Mouse (Mus musculus) bone marrow macrophage, adult 2 months (primary cell): ENCODE data around the gene Barhl2. TPM values are rescaled to one million over a fixed set of nuclear protein-coding genes. Genes with fewer than 3 reads are reported as not detected.

Source experiments
- H3K27ac ChIP-seq: 2 replicates; pipeline ENCODE4 v1.5.1; 2012; ENCODE audit warnings: low read depth, low read length; ENCODE audit not compliant: insufficient read depth
- H3K4me1 ChIP-seq: 2 replicates; pipeline ENCODE4 v1.6.1; 2012; ENCODE audit warnings: low read length; ENCODE audit not compliant: control insufficient read depth, insufficient read depth
- H3K4me3 ChIP-seq: 2 replicates; pipeline ENCODE4 v1.5.1; 2012; ENCODE audit warnings: mild to moderate bottlenecking, low read length, moderate library complexity; ENCODE audit not compliant: insufficient read depth
- CTCF ChIP-seq: IDR thresholded peaks from 2 replicates; pipeline ENCODE4 v1.5.1; 2012; ENCODE audit warnings: low read depth, mild to moderate bottlenecking, low read length, moderate library complexity
- POLR2A ChIP-seq: IDR thresholded peaks from 2 replicates; pipeline ENCODE4 v1.6.1; 2012; ENCODE audit warnings: mild to moderate bottlenecking, low read depth, low read length, borderline replicate concordance
- polyA plus RNA-seq: library from polyadenylated mRNA; stranded (reverse); fragments of >200 nt; gene quantifications from 2 replicates; pipeline ENCODE4 v1.2.4, GENCODE M21; 2012; ENCODE audit not compliant: missing spikeins, insufficient read depth, insufficient read length

The Barhl2 gene
- polyA plus RNA-seq, 1 experiment, result not detected

DNA sequence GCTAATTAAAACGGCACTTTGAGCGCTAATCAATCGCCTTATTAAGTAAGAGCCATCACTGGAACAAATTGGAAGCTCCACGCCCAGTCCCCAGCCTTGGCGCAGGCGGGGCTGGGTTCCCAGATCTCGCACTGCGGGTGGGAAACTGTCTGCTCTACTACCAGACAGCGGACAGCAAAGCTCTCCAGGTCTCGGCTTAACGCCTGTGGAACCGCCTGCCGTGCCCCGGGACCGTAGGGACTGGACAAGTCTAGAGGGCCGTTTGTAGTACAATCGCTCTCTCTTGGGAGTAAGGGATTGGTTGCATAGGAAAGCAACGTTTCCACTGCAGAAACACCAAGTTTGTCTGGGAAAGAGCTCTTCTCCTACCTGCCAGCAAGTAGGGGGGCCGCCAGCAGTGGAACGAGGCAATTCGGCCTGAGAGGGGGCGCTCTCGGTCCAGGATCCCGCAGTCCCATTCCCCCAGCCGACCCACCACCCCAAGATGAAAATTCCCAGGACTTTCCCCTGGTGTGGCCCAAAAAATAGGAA, 5.8 kb upstream of the Barhl2 start:
- H3K27ac ChIP-seq, result no peak overlapping the region
- no peaks in the 10 kb centered on the region for H3K4me1 ChIP-seq
- H3K4me3 ChIP-seq, result no peak overlapping the region
- TF ChIP-seq CTCF (0 out of 2 replicates have a peak, but pooled peaks have one; percentile 26), POLR2A (no peak)

DNA sequence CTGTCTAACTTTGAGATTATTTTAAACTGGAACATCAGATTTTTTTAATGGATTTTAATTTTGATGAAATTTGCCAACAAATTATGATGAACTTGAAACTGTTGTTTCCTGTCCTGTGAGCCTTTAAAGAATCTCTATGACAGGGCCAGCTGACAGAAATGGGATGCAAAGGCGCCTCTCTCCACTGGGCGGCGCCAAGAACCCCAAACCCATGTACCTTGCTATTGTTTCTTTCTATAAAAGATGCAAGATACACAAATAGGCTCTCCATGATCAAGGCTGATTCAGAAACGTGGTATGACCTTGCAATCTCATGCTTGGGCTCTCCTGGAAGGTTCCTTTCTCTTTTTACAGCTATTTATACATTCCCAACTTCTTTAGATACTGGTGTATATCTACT, 3.9 kb upstream of the Barhl2 start:
- Histone ChIP-seq H3K27ac (no peak overlapping the region), H3K4me1 (no peaks in the 10 kb centered on the region), H3K4me3 (no peak overlapping the region)
- TF ChIP-seq POLR2A (no peak), CTCF (peak; percentile 59; the same call in 1 of the 2 replicates)

DNA sequence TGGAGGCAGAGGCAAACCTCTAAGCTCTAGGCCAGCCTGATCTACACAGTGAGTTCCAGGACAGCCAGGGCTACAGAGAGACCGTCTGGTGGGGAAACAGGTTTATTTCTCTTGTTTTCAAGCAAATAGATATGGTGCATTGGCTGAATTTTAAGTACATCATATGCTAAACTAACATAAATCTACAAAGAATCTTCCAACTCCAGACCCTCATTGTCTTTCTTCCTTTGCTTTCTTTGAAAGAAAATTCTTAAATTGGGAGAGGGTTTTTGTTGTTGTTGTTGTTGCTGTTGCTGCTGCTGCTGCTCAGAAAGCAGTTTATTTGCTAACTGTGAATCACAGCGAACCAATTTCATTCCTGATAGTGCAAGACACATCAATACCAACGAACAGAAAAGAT, 3.5 kb upstream of the Barhl2 start:
- Histone ChIP-seq H3K4me1 (no peaks in the 10 kb centered on the region), H3K27ac (no peak overlapping the region)

DNA sequence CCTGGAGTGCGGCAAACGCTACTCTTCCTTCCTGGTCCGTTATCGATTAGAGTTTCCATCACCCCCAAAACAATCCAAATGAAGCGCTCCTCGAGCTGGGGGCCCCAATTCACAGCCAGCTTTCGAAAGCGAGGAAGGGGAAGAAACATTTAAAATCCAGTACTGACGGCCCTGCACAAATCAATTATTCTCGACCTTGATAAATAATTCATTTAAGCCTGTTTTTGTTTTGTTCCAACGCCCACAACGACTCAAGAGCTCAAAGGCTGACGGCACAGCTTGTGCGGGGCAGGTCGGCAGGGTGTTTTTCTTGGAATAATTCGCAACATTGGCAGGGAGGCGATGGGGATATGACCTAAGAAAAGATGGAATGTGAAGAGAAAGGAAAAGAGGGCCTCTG, 2.6 kb upstream of the Barhl2 start:
- no peak for TF ChIP-seq POLR2A
- TF ChIP-seq CTCF, result no peak
- no peaks in the 10 kb centered on the region for H3K4me1 ChIP-seq
- no peak overlapping the region for H3K27ac ChIP-seq
- no peak overlapping the region for H3K4me3 ChIP-seq

More for the DNA sequence above, 3.5 kb upstream of the Barhl2 start:
- H3K4me3 ChIP-seq, result no peak overlapping the region
- TF ChIP-seq CTCF, result no peak
- TF ChIP-seq POLR2A, result no peak

DNA sequence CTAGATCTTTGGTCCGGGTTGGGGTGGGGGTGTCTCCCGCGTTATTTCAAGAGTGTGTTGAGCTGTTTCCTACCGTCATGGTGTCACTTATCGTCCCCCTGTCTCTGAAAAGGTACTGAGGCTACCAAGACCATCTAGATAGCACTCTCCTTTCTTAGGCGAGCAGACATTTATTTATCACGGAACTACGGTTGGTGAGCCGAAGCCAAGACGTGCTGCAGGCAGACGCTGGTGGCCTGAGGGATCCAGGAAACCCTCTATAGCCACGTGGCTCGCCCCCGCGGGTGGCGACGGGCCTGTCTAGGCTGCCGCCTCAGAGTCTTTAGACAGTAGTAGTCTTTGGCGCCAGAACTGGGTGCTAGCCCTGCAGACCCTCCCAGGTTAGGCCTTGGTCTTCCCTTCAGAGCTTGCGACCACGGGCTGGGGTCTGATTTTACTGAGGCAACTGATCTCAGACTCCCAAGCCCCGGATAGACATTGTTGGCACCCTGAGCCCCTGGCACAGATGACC, 2.1 kb upstream of the Barhl2 start:
- H3K4me1 ChIP-seq, result no peaks in the 10 kb centered on the region
- H3K27ac ChIP-seq, result no peak overlapping the region
- no peak overlapping the region for H3K4me3 ChIP-seq
- no peak for TF ChIP-seq CTCF
- TF ChIP-seq POLR2A, result no peak

DNA sequence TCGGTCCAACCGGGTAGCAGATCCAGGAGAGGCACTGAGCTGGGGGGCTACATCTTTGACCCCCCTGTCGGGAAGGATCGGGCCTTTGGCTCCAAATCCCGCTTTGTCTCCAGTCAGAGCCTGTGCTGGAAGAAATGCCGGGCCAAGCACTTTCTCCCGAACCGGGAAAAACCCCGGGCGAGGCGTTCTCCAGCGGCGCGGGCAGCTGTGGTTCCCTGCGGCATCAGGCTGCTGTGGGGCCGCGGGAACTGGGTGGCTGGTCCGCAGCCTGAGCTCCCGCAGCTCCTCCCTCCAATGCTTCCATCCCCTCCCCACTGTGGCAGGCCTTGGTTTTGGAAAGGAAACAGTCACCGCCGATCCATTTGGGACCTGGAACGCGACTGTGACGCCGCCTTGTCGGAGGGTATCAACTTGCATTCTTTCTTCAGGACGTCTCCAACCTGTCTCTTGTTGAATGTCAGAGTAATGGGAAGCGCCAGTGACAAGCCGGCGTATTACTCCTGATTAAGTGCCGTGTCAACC, 1.2 kb upstream of the Barhl2 start:
- TF ChIP-seq CTCF (no peak), POLR2A (no peak)
- Histone ChIP-seq H3K4me1 (no peaks in the 10 kb centered on the region), H3K27ac (no peak overlapping the region), H3K4me3 (no peak overlapping the region)

DNA sequence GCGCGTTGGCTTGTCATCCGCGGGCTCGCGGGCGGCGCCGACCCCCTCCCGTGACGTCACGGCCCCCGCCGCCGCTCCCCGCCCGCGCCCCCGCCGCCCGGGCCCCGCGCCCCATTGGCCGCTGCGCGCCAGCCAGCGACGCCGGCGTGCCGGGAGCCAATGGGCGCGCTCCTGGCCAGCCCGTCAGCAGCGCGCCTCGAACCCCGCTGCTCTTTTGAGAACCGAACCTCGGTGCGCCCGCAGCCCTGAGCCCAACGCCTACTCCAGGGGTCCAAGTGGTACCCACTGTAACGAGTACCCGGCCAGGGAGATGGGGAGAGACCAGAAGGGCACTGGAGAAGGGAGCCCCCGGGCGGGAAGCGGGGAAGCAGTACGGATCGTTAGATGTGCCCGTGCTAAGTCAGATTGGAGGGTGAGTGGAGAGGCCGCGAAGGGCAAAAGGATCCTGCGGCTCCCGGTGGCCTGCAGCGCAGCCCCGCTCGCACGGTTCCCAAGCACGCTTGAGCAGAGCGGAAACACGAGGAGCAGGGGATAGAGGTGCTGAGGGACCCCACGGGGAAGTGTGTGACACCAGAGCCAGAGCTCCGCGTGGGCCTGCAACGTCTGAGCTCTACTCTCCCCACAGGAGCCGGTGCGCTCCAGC, 632 bp upstream of the Barhl2 start:
- TF ChIP-seq CTCF, result no peak
- no peak for TF ChIP-seq POLR2A
- Histone ChIP-seq H3K4me3 (peak overlapping the region; percentile 39), H3K27ac (no peak overlapping the region), H3K4me1 (no peaks in the 10 kb centered on the region)

DNA sequence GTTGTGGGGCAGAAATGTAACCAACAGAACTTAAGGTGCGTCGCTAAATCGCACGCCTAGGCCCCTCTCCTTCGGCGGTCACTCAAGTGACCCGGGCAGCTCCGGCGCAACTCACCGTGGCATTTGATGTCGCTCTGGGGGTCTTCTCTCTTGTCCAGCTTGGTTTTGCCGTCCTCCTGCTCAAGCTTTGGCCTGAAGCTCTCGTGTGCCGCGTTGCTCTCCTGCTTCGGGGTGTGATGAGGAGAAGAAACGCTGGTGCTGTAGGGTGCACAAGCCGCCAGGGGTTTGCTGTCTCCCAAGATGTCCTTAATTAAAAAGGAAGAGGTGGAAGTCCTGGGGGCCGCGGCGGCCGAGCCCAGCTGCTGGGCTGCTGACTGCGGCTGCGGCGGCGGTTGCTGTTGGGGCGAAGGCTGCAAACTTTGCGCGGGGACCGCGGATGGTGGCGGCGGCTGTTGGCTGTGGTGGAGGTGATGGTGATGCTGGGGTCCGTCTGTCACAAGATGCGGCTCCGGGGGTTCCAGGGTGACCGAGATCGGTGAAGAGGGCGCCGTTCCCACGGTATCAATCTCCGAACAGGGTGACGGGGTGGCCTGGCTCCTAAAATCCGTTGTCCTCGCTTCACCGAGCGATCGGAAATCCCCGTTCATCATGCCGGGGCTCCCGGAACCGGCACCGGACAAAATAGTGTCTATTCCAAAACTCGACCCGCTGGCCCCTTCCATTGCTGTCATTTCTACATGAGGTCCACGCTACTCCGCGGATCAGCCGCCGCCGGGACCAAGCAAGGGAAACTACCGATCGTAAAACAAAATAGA, 648 bp downstream of the Barhl2 start:
- Histone ChIP-seq H3K4me3 (no peak overlapping the region), H3K4me1 (no peaks in the 10 kb centered on the region), H3K27ac (no peak overlapping the region)
- no peak for TF ChIP-seq POLR2A
- no peak for TF ChIP-seq CTCF

DNA sequence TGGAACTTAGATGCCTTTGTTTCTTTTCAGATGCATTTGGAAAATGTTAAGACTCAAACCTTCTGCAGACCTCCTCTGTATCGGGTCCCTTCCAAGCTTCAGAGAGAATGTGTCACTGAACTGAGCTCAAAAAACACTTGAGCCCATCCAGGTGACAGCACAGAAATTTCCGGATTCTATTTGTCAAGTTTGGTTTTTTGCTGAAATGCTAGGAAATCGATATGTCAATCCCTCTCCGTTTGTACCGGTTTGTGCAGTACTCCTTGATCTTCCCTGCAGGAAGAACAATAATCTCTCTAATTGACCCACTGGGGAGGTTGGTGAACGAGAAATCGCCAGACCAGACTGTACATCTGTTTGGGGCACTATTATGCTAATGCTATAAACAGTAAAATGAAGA, 2.0 kb downstream of the Barhl2 start:
- no peak overlapping the region for H3K27ac ChIP-seq
- no peak overlapping the region for H3K4me3 ChIP-seq
- no peaks in the 10 kb centered on the region for H3K4me1 ChIP-seq
- TF ChIP-seq POLR2A (no peak), CTCF (no peak)
